Mouse (Mus musculus) heart, adult 2 months (tissue): ENCODE results near the gene Bpgm.

Experiments
- CTCF ChIP-seq: fragments of 200-600 bp; IDR thresholded peaks from 2 replicates; pipeline ENCODE4 v1.8.1; 2022; ENCODE audit warnings: antibody characterized with exemption, mild to moderate bottlenecking, moderate library complexity
- POLR2A ChIP-seq: fragments of 200-500 bp; IDR thresholded peaks from 2 replicates; pipeline ENCODE4 v1.6.1; 2011; ENCODE audit warnings: mild to moderate bottlenecking, low read depth, low read length, control low read depth; ENCODE audit not compliant: insufficient read depth

- TF ChIP-seq CTCF (no peak), POLR2A (no peak)
Observed at GRCm38 (mm10) chr6:34525499-34525924, 49.5 kb downstream of the Bpgm start.
